Mouse (Mus musculus): Measurements from ENCODE around the gene Chchd3.

GRCm38 (mm10) chr6:32935576-32935975 lies 124.5 kb downstream of the Chchd3 start:
- TF ChIP-seq CTCF (IDR thresholded peaks at IDR 0.05; ENCODE audit: borderline replicate concordance, control insufficient read depth, extremely low read depth, insufficient read depth, low read length, poor library complexity) (no peak), POLR2A (IDR thresholded peaks at IDR 0.05; ENCODE audit: control insufficient read depth, extremely low read depth, insufficient read depth, low read length, poor library complexity) (no peak)

All from thymus, adult 2 months (tissue).